Mouse (Mus musculus) c-Kit-positive CD71-positive TER-119-negative erythroid progenitor cells, embryonic 14.5 days (primary cell): Measurements from ENCODE around the gene Csnk1g2.
A peak's percentile ranks its signal among the peaks of the same experiment; 100 is the strongest.

ENCODE experiments used
- DNase-seq: peaks from one replicate; pipeline ENCODE4 v3.0.0-alpha.2; 2013; ENCODE audit warnings: low read depth

The Csnk1g2 gene

GRCm38 (mm10) chr10:80622661-80623456 lies at the start of gene Csnk1g2:
Csnk1g2 (plus strand) TSS chr10:80622838.
- DNase-seq, result no peak

GRCm38 (mm10) chr10:80573944-80574343 lies 48.7 kb upstream of the Csnk1g2 start:
- DNase-seq, result no peak

GRCm38 (mm10) chr10:80574896-80575295 lies 47.7 kb upstream of the Csnk1g2 start:
- DNase-seq, result no peak

- no peak for DNase-seq
Measured at GRCm38 (mm10) chr10:80575925-80576324, 46.7 kb upstream of the Csnk1g2 start.

- no peak for DNase-seq
Measured at GRCm38 (mm10) chr10:80576351-80577194, 46.1 kb upstream of the Csnk1g2 start.

- peak; percentile 91 for DNase-seq
Measured at GRCm38 (mm10) chr10:80577195-80578130, 45.2 kb upstream of the Csnk1g2 start, which contains the start of gene Klf16. Klf16 (minus strand) TSS chr10:80577321.

- DNase-seq, result no peak
Measured at GRCm38 (mm10) chr10:80578131-80578750, 44.4 kb upstream of the Csnk1g2 start.

GRCm38 (mm10) chr10:80578911-80579310 lies 43.7 kb upstream of the Csnk1g2 start:
- DNase-seq, result peak; percentile 93

GRCm38 (mm10) chr10:80583047-80583446 lies 39.6 kb upstream of the Csnk1g2 start:
- DNase-seq, result no peak

- no peak for DNase-seq
Measured at GRCm38 (mm10) chr10:80584045-80584488, 38.6 kb upstream of the Csnk1g2 start.

- DNase-seq, result no peak
Measured at GRCm38 (mm10) chr10:80584642-80585552, 37.7 kb upstream of the Csnk1g2 start.

- no peak for DNase-seq
Measured at GRCm38 (mm10) chr10:80585581-80585980, 37.1 kb upstream of the Csnk1g2 start.

- DNase-seq, result no peak
Measured at GRCm38 (mm10) chr10:80586407-80587304, 36.0 kb upstream of the Csnk1g2 start.

GRCm38 (mm10) chr10:80587305-80587657 lies 35.4 kb upstream of the Csnk1g2 start:
- no peak for DNase-seq

GRCm38 (mm10) chr10:80589127-80589878 lies 33.3 kb upstream of the Csnk1g2 start:
- no peak for DNase-seq

- DNase-seq, result peak; percentile 97
Measured at GRCm38 (mm10) chr10:80589879-80590854, 32.5 kb upstream of the Csnk1g2 start, which contains the start of gene Abhd17a. Abhd17a (minus strand) TSS chr10:80590341.

GRCm38 (mm10) chr10:80596318-80596717 lies 26.3 kb upstream of the Csnk1g2 start:
- no peak for DNase-seq
